Mouse (Mus musculus) embryonic fibroblast, embryonic 13.5 days (primary cell): ENCODE results near the gene Tsnax.

ENCODE experiments used
- CTCF ChIP-seq: IDR thresholded peaks from 2 replicates; pipeline ENCODE4 v1.5.1; 2011; ENCODE audit warnings: mild to moderate bottlenecking, control low read depth, low read length, moderate library complexity, borderline replicate concordance; ENCODE audit not compliant: insufficient read depth
- POLR2A ChIP-seq: IDR thresholded peaks from 2 replicates; pipeline ENCODE4 v1.6.1; 2011; ENCODE audit warnings: low read depth, mild to moderate bottlenecking, control low read depth, low read length, moderate library complexity

- TF ChIP-seq CTCF (no peak), POLR2A (no peak)
Measured at GRCm38 (mm10) chr8:125049051-125049750, 36.4 kb downstream of the Tsnax start.
